Comparison of ENCODE assay signal across 10 mouse cellular contexts in genomic region chr14:120307963-120308362, GRCm38 (mm10). TPM values are rescaled to one million over a fixed set of nuclear protein-coding genes. Genes with fewer than 3 reads are reported as not detected.
DNase-seq lines count a peak whose midpoint lies in the region; ATAC-seq and TF ChIP-seq lines count a peak whose summit lies in the region.
"Had no signal": no experiment of that assay in that cellular context is flagged by ENCODE, and none has a peak within 500 bp of the region (broad histone marks: within the 10 kb centered on the region; RNA-seq: fewer than 3 reads in every experiment).

No protein-coding gene starts in this region.

- no peaks in the 10 kb centered on the region for H3K9me3 ChIP-seq in lung, embryonic 15.5 days
- H3K9me3 ChIP-seq in embryonic facial prominence, embryonic 10.5 days: no peaks in the 10 kb centered on the region
- H3K9me3 ChIP-seq in hindbrain, embryonic 14.5 days (ENCODE audit: control insufficient read depth, low read length): no peaks in the 10 kb centered on the region
- H3K9me3 ChIP-seq: limb, embryonic 12.5 days had no signal

- TF ChIP-seq CTCF in lung, adult 2 months (IDR thresholded peaks at IDR 0.05; ENCODE audit: insufficient read depth, low read length): no peak

- ATAC-seq in frontal cortex, adult (ENCODE audit: low TSS enrichment): peak; percentile 87
- ATAC-seq in lung, embryonic 15.5 days (ENCODE audit: borderline replicate concordance, extremely low read depth, low FRiP score, low TSS enrichment): peak; percentile 15; the same call in 1 of the 2 replicates
- ATAC-seq in hindbrain, embryonic 14.5 days (ENCODE audit: low FRiP score): no peak

- no peaks in the 10 kb centered on the region for H3K27me3 ChIP-seq in lung, embryonic 15.5 days
- no peaks in the 10 kb centered on the region for H3K27me3 ChIP-seq in embryonic facial prominence, embryonic 10.5 days (replicated peaks; ENCODE audit: low read depth, poor library complexity, severe bottlenecking)
- H3K27me3 ChIP-seq in myocyte (ENCODE audit: control insufficient read depth, insufficient read depth, insufficient read length): no peaks in the 10 kb centered on the region
- no peaks in the 10 kb centered on the region for H3K27me3 ChIP-seq in hindbrain, embryonic 14.5 days (ENCODE audit: control insufficient read depth, insufficient read depth, low read length)
- H3K27me3 ChIP-seq: limb, embryonic 12.5 days had no signal

- no peak overlapping the region for H3K4me3 ChIP-seq in lung, embryonic 15.5 days
- no peak overlapping the region for H3K4me3 ChIP-seq in lung, adult 2 months (replicated peaks; ENCODE audit: extremely low read depth, low read depth, low read length)
- H3K4me3 ChIP-seq in embryonic facial prominence, embryonic 10.5 days: no peak overlapping the region
- peak overlapping the region; percentile 29 for H3K4me3 ChIP-seq in myocyte
- H3K4me3 ChIP-seq in hindbrain, embryonic 14.5 days (replicated peaks; ENCODE audit: low read length): no peak overlapping the region
- H3K4me3 ChIP-seq: limb, embryonic 12.5 days had no signal

- TF ChIP-seq POLR2A in lung, adult 2 months (IDR thresholded peaks at IDR 0.05; ENCODE audit: borderline replicate concordance, extremely low read depth, low read depth, low read length): no peak
- no peak for TF ChIP-seq POLR2A in myocyte (IDR thresholded peaks at IDR 0.05; ENCODE audit: insufficient read length, low read depth)

- DNase-seq in frontal cortex, postnatal 10 days (ENCODE audit: low spot score in 2 of 2): no peak
- no peak for DNase-seq in lung, adult 2 months
- DNase-seq in embryonic facial prominence, embryonic 10.5 days (ENCODE audit: low spot score): no peak
- DNase-seq in hindbrain, embryonic 14.5 days (ENCODE audit: low spot score): no peak
- DNase-seq in right cerebral cortex, postnatal 25 days: no peak

- no peaks in the 10 kb centered on the region for H3K36me3 ChIP-seq in lung, embryonic 15.5 days
- peaks cover 7% of the 10 kb centered on the region; the same call in 1 of the 2 replicates for H3K36me3 ChIP-seq in embryonic facial prominence, embryonic 10.5 days (replicated peaks)
- no peaks in the 10 kb centered on the region for H3K36me3 ChIP-seq in myocyte (ENCODE audit: control insufficient read depth, insufficient read depth)
- H3K36me3 ChIP-seq in hindbrain, embryonic 14.5 days (replicated peaks; ENCODE audit: control insufficient read depth, insufficient read depth): no peaks in the 10 kb centered on the region

- no peak overlapping the region for H3ac ChIP-seq in myocyte (ENCODE audit: control insufficient read depth, insufficient read length)

- peak overlapping the region; percentile 50 for H3K27ac ChIP-seq in lung, embryonic 15.5 days
- peak overlapping the region; percentile 6; the same call in 1 of the 2 replicates for H3K27ac ChIP-seq in embryonic facial prominence, embryonic 10.5 days (replicated peaks)
- H3K27ac ChIP-seq in hindbrain, embryonic 14.5 days: no peak overlapping the region
- H3K27ac ChIP-seq: kidney, postnatal 0 days; limb, embryonic 12.5 days had no signal

- no peak overlapping the region for H3K9ac ChIP-seq in lung, embryonic 15.5 days
- H3K9ac ChIP-seq in hindbrain, embryonic 14.5 days: no peak overlapping the region
- H3K9ac ChIP-seq: limb, embryonic 12.5 days had no signal

- H3K4me2 ChIP-seq in lung, embryonic 15.5 days: no peak overlapping the region
- peak overlapping the region; percentile 99 for H3K4me2 ChIP-seq in myocyte (ENCODE audit: low read depth)
- no peak overlapping the region for H3K4me2 ChIP-seq in hindbrain, embryonic 14.5 days (replicated peaks)
- H3K4me2 ChIP-seq: limb, embryonic 12.5 days had no signal

- 23% methylated on average over 4 of the region's 4 CpGs for WGBS in lung, embryonic 15.5 days
- 18% methylated on average over 4 of the region's 4 CpGs for WGBS in lung, adult 2 months
- WGBS in embryonic facial prominence, embryonic 10.5 days: 69% methylated on average over 4 of the region's 4 CpGs
- 66% methylated on average over 4 of the region's 4 CpGs for WGBS in hindbrain, embryonic 14.5 days

- H3K4me1 ChIP-seq in lung, embryonic 15.5 days: peaks cover 71% of the 10 kb centered on the region
- peaks cover 58% of the 10 kb centered on the region for H3K4me1 ChIP-seq in lung, adult 2 months (ENCODE audit: control insufficient read depth, insufficient read depth, low read length)
- peaks cover 55% of the 10 kb centered on the region for H3K4me1 ChIP-seq in embryonic facial prominence, embryonic 10.5 days
- H3K4me1 ChIP-seq in hindbrain, embryonic 14.5 days (replicated peaks; ENCODE audit: control insufficient read depth, insufficient read depth, low read length): peaks cover 11% of the 10 kb centered on the region

- H3K79me2 ChIP-seq in myocyte (ENCODE audit: control insufficient read depth, insufficient read depth): peaks cover 95% of the 10 kb centered on the region

TF ChIP-seq in myocyte, 11 proteins besides CTCF, POLR2A, EP300 and RAD21:
- TF ChIP-seq MYOG (IDR thresholded peaks at IDR 0.05; ENCODE audit: control insufficient read depth in 1 of 3, insufficient read depth in 1 of 3, insufficient read length in 2 of 3, low read depth in 2 of 3) (peak in 2 of 3 experiments; percentile 32 to 45), POLR2AphosphoS2 (IDR thresholded peaks at IDR 0.05; ENCODE audit: insufficient read length, low read depth) (peak; percentile 46), MYOD1 (IDR thresholded peaks at IDR 0.05; ENCODE audit: control insufficient read depth in 1 of 3, insufficient read length in 2 of 3, low read depth in 2 of 3) (peak in 2 of 3 experiments; percentile 57 to 65), REST (IDR thresholded peaks at IDR 0.05; ENCODE audit: insufficient read depth, insufficient read length) (no peak), USF1 (IDR thresholded peaks at IDR 0.05; ENCODE audit: low read depth) (peak; percentile 41), MAX (IDR thresholded peaks at IDR 0.05; ENCODE audit: low read depth) (no peak)

RNA-seq across cellular contexts. Expression of gene Mbnl2, which starts 32.5 kb away (rescaled TPM):
- 130 and 141 TPM in 2 replicates for polyA plus RNA-seq in lung, embryonic 15.5 days (2015; fragmentation: Nextera tagmentation; extraction: Ambion mirVana)
- polyA plus RNA-seq in lung, adult 2 months (2012; rRNA removed): 121 and 130 TPM in 2 replicates
- 42.8 and 54.1 TPM in 2 replicates for polyA plus RNA-seq in embryonic facial prominence, embryonic 10.5 days (2016; fragmentation: Nextera tagmentation; extraction: Ambion mirVana)
- 38.5 TPM for polyA plus RNA-seq in myocyte (2012; fragmentation: generic; extraction: Trizol)
- 24.4 and 29.7 TPM in 2 replicates for polyA plus RNA-seq in hindbrain, embryonic 14.5 days (2014; fragmentation: Nextera tagmentation; extraction: Ambion mirVana)
